Comparison of ENCODE assay signal across 8 mouse cellular contexts in the genomic region with DNA sequence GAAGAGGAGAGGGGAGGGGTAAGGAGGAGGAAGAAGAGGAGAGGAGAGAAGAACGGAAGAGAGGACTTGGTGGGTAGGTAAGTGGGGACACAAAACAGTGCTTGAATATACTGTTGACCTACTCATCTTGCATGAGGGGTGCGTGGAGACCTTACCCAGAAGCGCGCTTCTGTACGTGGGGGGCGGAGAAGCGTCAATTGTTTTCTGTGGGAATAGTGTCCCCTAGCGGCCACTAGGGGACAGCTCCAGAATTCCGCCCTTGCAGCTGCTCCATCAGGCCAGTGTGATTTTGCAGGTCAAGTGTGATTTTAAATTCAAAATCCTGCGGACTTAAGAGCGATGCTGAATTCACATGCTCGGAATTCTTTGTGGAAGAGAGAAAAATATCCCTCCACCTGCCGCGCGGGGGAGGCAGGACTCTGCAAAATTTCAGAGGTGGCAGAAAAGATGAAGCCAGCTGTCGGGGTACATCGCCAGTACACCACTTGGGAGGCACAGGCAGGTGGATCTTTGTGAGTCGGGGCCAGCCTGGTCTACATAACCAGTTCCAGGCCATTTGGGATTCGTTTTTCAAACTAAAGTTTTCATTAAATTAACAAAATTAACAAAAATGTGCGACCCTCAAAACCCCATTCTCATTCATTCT. TPM values are rescaled to one million over a fixed set of nuclear protein-coding genes. Genes with fewer than 3 reads are reported as not detected.
DNase-seq lines count a peak whose midpoint lies in the region; ATAC-seq lines count a peak whose summit lies in the region.

No protein-coding gene starts in this region.

- peak overlapping the region; percentile 13; the same call in 1 of the 2 replicates for H3K4me3 ChIP-seq in forebrain, embryonic 16.5 days (replicated peaks; ENCODE audit: low read length)
- peak overlapping the region; percentile 25 for H3K4me3 ChIP-seq in hindbrain, embryonic 15.5 days
- no peak overlapping the region for H3K4me3 ChIP-seq in limb, embryonic 12.5 days (replicated peaks)
- H3K4me3 ChIP-seq in midbrain, embryonic 14.5 days (replicated peaks; ENCODE audit: low read depth, low read length), result no peak overlapping the region

- no peaks in the 10 kb centered on the region for H3K36me3 ChIP-seq in forebrain, embryonic 16.5 days (ENCODE audit: control insufficient read depth, insufficient read depth)
- H3K36me3 ChIP-seq in hindbrain, embryonic 15.5 days, result no peaks in the 10 kb centered on the region
- H3K36me3 ChIP-seq in limb, embryonic 12.5 days, result no peaks in the 10 kb centered on the region
- H3K36me3 ChIP-seq in midbrain, embryonic 14.5 days (ENCODE audit: control insufficient read depth, insufficient read depth, low read length), result no peaks in the 10 kb centered on the region

- H3K27ac ChIP-seq in forebrain, embryonic 16.5 days (ENCODE audit: low read length), result no peak overlapping the region
- H3K27ac ChIP-seq in hindbrain, embryonic 15.5 days (replicated peaks), result no peak overlapping the region
- no peak overlapping the region for H3K27ac ChIP-seq in limb, embryonic 12.5 days
- H3K27ac ChIP-seq in midbrain, embryonic 14.5 days (replicated peaks; ENCODE audit: low read depth, low read length), result no peak overlapping the region

- H3K4me2 ChIP-seq in forebrain, embryonic 16.5 days (ENCODE audit: low read length), result peak overlapping the region; percentile 39
- H3K4me2 ChIP-seq in hindbrain, embryonic 15.5 days, result peak overlapping the region; percentile 49
- H3K4me2 ChIP-seq in limb, embryonic 12.5 days, result peak overlapping the region; percentile 40
- H3K4me2 ChIP-seq in midbrain, embryonic 14.5 days (ENCODE audit: low read length), result peak overlapping the region; percentile 38

- ATAC-seq in forebrain, embryonic 16.5 days, result peak; percentile 67
- peak; percentile 60 for ATAC-seq in hindbrain, embryonic 15.5 days (ENCODE audit: low FRiP score, low read depth)
- no peak for ATAC-seq in limb, embryonic 12.5 days (ENCODE audit: insufficient number of reproducible peaks, insufficient read depth, low FRiP score, low TSS enrichment, low read depth)
- ATAC-seq in midbrain, embryonic 14.5 days (ENCODE audit: low FRiP score, low TSS enrichment), result no peak

- H3K4me1 ChIP-seq in forebrain, embryonic 16.5 days (replicated peaks; ENCODE audit: control insufficient read depth, insufficient read depth, low read length), result 0 out of 2 replicates have a peak, but pooled peaks cover 2% of the 10 kb centered on the region
- H3K4me1 ChIP-seq in hindbrain, embryonic 15.5 days (replicated peaks), result no peaks in the 10 kb centered on the region
- no peaks in the 10 kb centered on the region; the same call in 1 of the 2 replicates for H3K4me1 ChIP-seq in limb, embryonic 12.5 days (replicated peaks)
- no peaks in the 10 kb centered on the region for H3K4me1 ChIP-seq in midbrain, embryonic 14.5 days (ENCODE audit: control insufficient read depth, insufficient read depth, low read length)

- no peak overlapping the region for H3K9ac ChIP-seq in forebrain, embryonic 16.5 days (replicated peaks; ENCODE audit: low read depth, low read length)
- H3K9ac ChIP-seq in hindbrain, embryonic 15.5 days, result no peak overlapping the region
- no peak overlapping the region for H3K9ac ChIP-seq in limb, embryonic 12.5 days (replicated peaks)
- H3K9ac ChIP-seq in midbrain, embryonic 14.5 days (replicated peaks; ENCODE audit: low read length), result no peak overlapping the region

- WGBS in forebrain, embryonic 16.5 days, result 11% methylated on average over 20 of the region's 20 CpGs
- 12% methylated on average over 20 of the region's 20 CpGs for WGBS in hindbrain, embryonic 15.5 days
- WGBS in limb, embryonic 12.5 days, result 15% methylated on average over 20 of the region's 20 CpGs
- 15% methylated on average over 20 of the region's 20 CpGs for WGBS in midbrain, embryonic 14.5 days

- peak; percentile 9 for DNase-seq in urinary bladder, postnatal 10 days (ENCODE audit: low spot score)
- DNase-seq in urinary bladder, adult 18-20 months (ENCODE audit: low spot score in 2 of 2), result no peak
- peak; percentile 43 for DNase-seq in cerebellum, adult 11-12 months
- peak; percentile 75 for DNase-seq in midbrain, embryonic 14.5 days
- peak; percentile 65 for DNase-seq in thymus, postnatal 0 days (ENCODE audit: low spot score)

- no peaks in the 10 kb centered on the region; the same call in 1 of the 2 replicates for H3K27me3 ChIP-seq in forebrain, embryonic 16.5 days (replicated peaks; ENCODE audit: control insufficient read depth, insufficient read depth, low read length)
- H3K27me3 ChIP-seq in hindbrain, embryonic 15.5 days, result no peaks in the 10 kb centered on the region
- no peaks in the 10 kb centered on the region; the same call in 1 of the 2 replicates for H3K27me3 ChIP-seq in limb, embryonic 12.5 days
- no peaks in the 10 kb centered on the region for H3K27me3 ChIP-seq in midbrain, embryonic 14.5 days (ENCODE audit: control insufficient read depth, insufficient read depth, low read length)

- H3K9me3 ChIP-seq in forebrain, embryonic 16.5 days (ENCODE audit: control insufficient read depth, low read length), result no peaks in the 10 kb centered on the region
- H3K9me3 ChIP-seq in hindbrain, embryonic 15.5 days, result no peaks in the 10 kb centered on the region
- H3K9me3 ChIP-seq in limb, embryonic 12.5 days, result no peaks in the 10 kb centered on the region
- no peaks in the 10 kb centered on the region for H3K9me3 ChIP-seq in midbrain, embryonic 14.5 days (ENCODE audit: control insufficient read depth, low read length)

RNA-seq across cellular contexts. Expression of a gene that starts 18.6 kb away (rescaled TPM):
- polyA plus RNA-seq in forebrain, embryonic 16.5 days (2015; fragmentation: Nextera tagmentation; extraction: Ambion mirVana), result 11.8 and 12.0 TPM in 2 replicates
- 16.4 and 21.2 TPM in 2 replicates for polyA plus RNA-seq in hindbrain, embryonic 15.5 days (2015; fragmentation: Nextera tagmentation; extraction: Ambion mirVana)
- polyA plus RNA-seq in limb, embryonic 12.5 days (2016; fragmentation: Nextera tagmentation; extraction: Ambion mirVana), result 38.3 and 38.9 TPM in 2 replicates
- polyA plus RNA-seq in midbrain, embryonic 14.5 days (2014; fragmentation: Nextera tagmentation; extraction: Ambion mirVana), result 7.2 and 12.7 TPM in 2 replicates
- polyA plus RNA-seq in thymus, postnatal 0 days (2015; fragmentation: Nextera tagmentation; extraction: Ambion mirVana), result 5.3 and 5.9 TPM in 2 replicates

RNA-seq across cellular contexts. Expression of a gene that starts 35.7 kb away (rescaled TPM):
- polyA plus RNA-seq in forebrain, embryonic 16.5 days (2015; fragmentation: Nextera tagmentation; extraction: Ambion mirVana), result 0.51 TPM in 1 of 2 replicates, not detected in the other
- 0.88 TPM in 2 replicates for polyA plus RNA-seq in hindbrain, embryonic 15.5 days (2015; fragmentation: Nextera tagmentation; extraction: Ambion mirVana)
- 0.99 and 1.1 TPM in 2 replicates for polyA plus RNA-seq in limb, embryonic 12.5 days (2016; fragmentation: Nextera tagmentation; extraction: Ambion mirVana)
- polyA plus RNA-seq in midbrain, embryonic 14.5 days (2014; fragmentation: Nextera tagmentation; extraction: Ambion mirVana), result 0.34 TPM in 1 of 2 replicates, not detected in the other
- polyA plus RNA-seq in thymus, postnatal 0 days (2015; fragmentation: Nextera tagmentation; extraction: Ambion mirVana), result 0.16 TPM in 1 of 2 replicates, not detected in the other

RNA-seq across cellular contexts. Expression of a gene that starts 47.0 kb away (rescaled TPM):
- 37.4 and 39.5 TPM in 2 replicates for polyA plus RNA-seq in forebrain, embryonic 16.5 days (2015; fragmentation: Nextera tagmentation; extraction: Ambion mirVana)
- 21.1 and 23.0 TPM in 2 replicates for polyA plus RNA-seq in hindbrain, embryonic 15.5 days (2015; fragmentation: Nextera tagmentation; extraction: Ambion mirVana)
- 7.3 and 8.8 TPM in 2 replicates for polyA plus RNA-seq in limb, embryonic 12.5 days (2016; fragmentation: Nextera tagmentation; extraction: Ambion mirVana)
- polyA plus RNA-seq in midbrain, embryonic 14.5 days (2014; fragmentation: Nextera tagmentation; extraction: Ambion mirVana), result 9.8 and 10.2 TPM in 2 replicates
- 14.3 and 14.7 TPM in 2 replicates for polyA plus RNA-seq in thymus, postnatal 0 days (2015; fragmentation: Nextera tagmentation; extraction: Ambion mirVana)

RNA-seq across cellular contexts. Expression of a gene that starts 56.3 kb away (rescaled TPM):
- polyA plus RNA-seq in forebrain, embryonic 16.5 days (2015; fragmentation: Nextera tagmentation; extraction: Ambion mirVana), result 5.4 and 11.9 TPM in 2 replicates
- polyA plus RNA-seq in hindbrain, embryonic 15.5 days (2015; fragmentation: Nextera tagmentation; extraction: Ambion mirVana), result 8.5 and 11.7 TPM in 2 replicates
- polyA plus RNA-seq in limb, embryonic 12.5 days (2016; fragmentation: Nextera tagmentation; extraction: Ambion mirVana), result 5.2 and 5.7 TPM in 2 replicates
- polyA plus RNA-seq in midbrain, embryonic 14.5 days (2014; fragmentation: Nextera tagmentation; extraction: Ambion mirVana), result 5.7 and 7.7 TPM in 2 replicates
- polyA plus RNA-seq in thymus, postnatal 0 days (2015; fragmentation: Nextera tagmentation; extraction: Ambion mirVana), result 0.24 and 0.40 TPM in 2 replicates

RNA-seq across cellular contexts. Expression of a gene that starts 56.4 kb away (rescaled TPM):
- polyA plus RNA-seq in forebrain, embryonic 16.5 days (2015; fragmentation: Nextera tagmentation; extraction: Ambion mirVana), result 47.7 and 54.8 TPM in 2 replicates
- polyA plus RNA-seq in hindbrain, embryonic 15.5 days (2015; fragmentation: Nextera tagmentation; extraction: Ambion mirVana), result 51.7 and 53.8 TPM in 2 replicates
- polyA plus RNA-seq in limb, embryonic 12.5 days (2016; fragmentation: Nextera tagmentation; extraction: Ambion mirVana), result 33.4 and 39.4 TPM in 2 replicates
- polyA plus RNA-seq in midbrain, embryonic 14.5 days (2014; fragmentation: Nextera tagmentation; extraction: Ambion mirVana), result 42.2 and 51.8 TPM in 2 replicates
- 29.6 and 31.1 TPM in 2 replicates for polyA plus RNA-seq in thymus, postnatal 0 days (2015; fragmentation: Nextera tagmentation; extraction: Ambion mirVana)

Comparison
In these comparisons a context has a peak if more than half of its experiments do, and no peak if none do; other contexts are left out.
1. DNase-seq: peak in urinary bladder, postnatal 10 days (single experiment), cerebellum, adult 11-12 months (single experiment), midbrain, embryonic 14.5 days (single experiment) and thymus, postnatal 0 days (single experiment); none in urinary bladder, adult 18-20 months (0 of 2).
2. ATAC-seq: peak in forebrain, embryonic 16.5 days (single experiment) and hindbrain, embryonic 15.5 days (single experiment); none in limb, embryonic 12.5 days (single experiment) and midbrain, embryonic 14.5 days (single experiment).
3. H3K4me3 ChIP-seq: peak in forebrain, embryonic 16.5 days (single experiment) and hindbrain, embryonic 15.5 days (single experiment); none in limb, embryonic 12.5 days (single experiment) and midbrain, embryonic 14.5 days (single experiment).
4. Peak in every context shown above with its lines, with median percentiles within 50 percentile points of each other: H3K4me2 ChIP-seq.